Mouse (Mus musculus) limb, embryonic 15.5 days (tissue): ENCODE results near the gene Sh3bp5. TPM values are rescaled to one million over a fixed set of nuclear protein-coding genes. Genes with fewer than 3 reads are reported as not detected.

Source experiments
- ATAC-seq: fragments of 200-750 bp; cut with Nextera tagmentation; 2 replicates; pipeline ENCODE4 v1.8.0; 2017; ENCODE audit warnings: low read depth, moderate TSS enrichment; ENCODE audit not compliant: insufficient number of reproducible peaks, low FRiP score, low TSS enrichment
- H3K27ac ChIP-seq: fragments of 300-500 bp; sonication (generic); 2 replicates; pipeline ENCODE4 v1.5.1; 2015; ENCODE audit warnings: moderate library complexity, mild to moderate bottlenecking, inconsistent platforms
- H3K27me3 ChIP-seq: fragments of 300-500 bp; sonication (generic); 2 replicates; pipeline ENCODE4 v1.6.1; 2015; ENCODE audit warnings: inconsistent platforms
- H3K36me3 ChIP-seq: fragments of 300-500 bp; sonication (generic); 2 replicates; pipeline ENCODE4 v1.6.1; 2015; ENCODE audit warnings: inconsistent platforms
- H3K4me1 ChIP-seq: fragments of 300-500 bp; sonication (generic); 2 replicates; pipeline ENCODE4 v1.6.1; 2015; ENCODE audit warnings: inconsistent platforms
- H3K4me2 ChIP-seq: fragments of 300-500 bp; sonication (generic); 2 replicates; pipeline ENCODE4 v1.6.1; 2015; ENCODE audit warnings: mild to moderate bottlenecking, inconsistent platforms
- H3K4me3 ChIP-seq: fragments of 300-500 bp; sonication (generic); 2 replicates; pipeline ENCODE4 v1.5.1; 2015; ENCODE audit warnings: mild to moderate bottlenecking, inconsistent platforms
- H3K9ac ChIP-seq: fragments of 300-500 bp; sonication (generic); 2 replicates; pipeline ENCODE4 v1.6.1; 2015; ENCODE audit warnings: inconsistent platforms
- H3K9me3 ChIP-seq: fragments of 300-500 bp; sonication (generic); 2 replicates; pipeline ENCODE4 v1.6.1; 2016; ENCODE audit warnings: inconsistent platforms
- WGBS: fragments of 180-500 bp; shearing (Covaris S2); methylation state at CpG from one replicate; pipeline ENCODE4 v1.1.7; 2015; 5-methylcytosine and 5-hydroxymethylcytosine counted together
- polyA plus RNA-seq: library from polyadenylated mRNA; unstranded; fragments of >200 nt; fragmentation: Nextera tagmentation; extraction: Ambion mirVana; gene quantifications from 2 replicates; pipeline ENCODE4 v1.2.1, GENCODE M21; 2015

The Sh3bp5 gene
- polyA plus RNA-seq, 1 experiment from 2014 or later: 34.4 TPM

GRCm38 (mm10) chr14:31431789-31432330 is 4.0 kb downstream of the Sh3bp5 start:
- Histone ChIP-seq H3K27me3 (no peaks in the 10 kb centered on the region), H3K9me3 (no peaks in the 10 kb centered on the region), H3K4me2 (no peak overlapping the region), H3K36me3 (peaks cover 10% of the 10 kb centered on the region), H3K4me3 (no peak overlapping the region), H3K27ac (no peak overlapping the region), H3K4me1 (peaks cover 39% of the 10 kb centered on the region), H3K9ac (no peak overlapping the region)
- no peak for ATAC-seq
- WGBS: 67% methylated on average over 3 of the region's 3 CpGs

- Histone ChIP-seq H3K9me3 (no peaks in the 10 kb centered on the region), H3K4me1 (peaks cover 23% of the 10 kb centered on the region), H3K27ac (peak overlapping the region; percentile 57), H3K27me3 (no peaks in the 10 kb centered on the region), H3K9ac (no peak overlapping the region), H3K4me2 (no peak overlapping the region), H3K4me3 (no peak overlapping the region), H3K36me3 (peaks cover 12% of the 10 kb centered on the region)
- ATAC-seq: no peak
- WGBS: 48% methylated on average over 5 of the region's 5 CpGs
Measured at GRCm38 (mm10) chr14:31429004-31429395, 6.9 kb downstream of the Sh3bp5 start.

- WGBS: 59% methylated on average over 15 of the region's 15 CpGs
- H3K27me3 ChIP-seq: no peaks in the 10 kb centered on the region
- no peak overlapping the region for H3K4me2 ChIP-seq
- H3K27ac ChIP-seq: peak overlapping the region; percentile 57
- H3K36me3 ChIP-seq: peaks cover 12% of the 10 kb centered on the region
- H3K9ac ChIP-seq: no peak overlapping the region
- no peak overlapping the region for H3K4me3 ChIP-seq
- ATAC-seq: no peak
- peaks cover 17% of the 10 kb centered on the region for H3K4me1 ChIP-seq
- H3K9me3 ChIP-seq: no peaks in the 10 kb centered on the region
Measured at GRCm38 (mm10) chr14:31428211-31429003, 7.5 kb downstream of the Sh3bp5 start.

GRCm38 (mm10) chr14:31422961-31423791 is 12.7 kb downstream of the Sh3bp5 start:
- no peak overlapping the region for H3K4me3 ChIP-seq
- no peak for ATAC-seq
- no peak overlapping the region for H3K4me2 ChIP-seq
- H3K9me3 ChIP-seq: no peaks in the 10 kb centered on the region
- 0 out of 2 replicates have a peak overlapping the region, but pooled peaks have one; percentile 27 for H3K27ac ChIP-seq
- 0 out of 2 replicates have a peak, but pooled peaks cover 4% of the 10 kb centered on the region for H3K4me1 ChIP-seq
- 73% methylated on average over 11 of the region's 11 CpGs for WGBS
- no peak overlapping the region for H3K9ac ChIP-seq
- H3K36me3 ChIP-seq: peaks cover 13% of the 10 kb centered on the region
- no peaks in the 10 kb centered on the region for H3K27me3 ChIP-seq

DNA sequence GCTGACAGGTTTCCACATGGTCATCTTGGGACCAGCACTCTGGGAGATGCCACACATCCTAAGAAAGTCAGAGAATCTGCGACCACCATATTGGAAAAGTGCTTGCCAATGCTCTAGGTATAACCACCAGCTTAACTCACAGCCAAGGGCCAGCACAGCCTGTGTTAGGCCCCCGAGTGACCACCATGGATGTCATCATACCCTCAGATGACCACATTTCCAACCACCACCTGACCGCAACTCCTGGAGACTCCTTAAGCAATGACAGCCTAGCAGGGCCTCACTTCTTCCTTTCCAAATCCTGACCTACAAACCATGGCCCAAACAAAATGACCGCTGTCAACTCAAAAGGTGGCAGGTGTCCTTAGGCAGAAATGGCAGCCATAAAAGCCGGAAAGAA is 13.5 kb downstream of the Sh3bp5 start:
- Histone ChIP-seq H3K9ac (no peak overlapping the region), H3K36me3 (peaks cover 8% of the 10 kb centered on the region; the same call in 1 of the 2 replicates), H3K4me3 (no peak overlapping the region), H3K4me2 (no peak overlapping the region), H3K27ac (peak overlapping the region; percentile 27; the same call in 1 of the 2 replicates), H3K4me1 (peaks cover 3% of the 10 kb centered on the region; the same call in 1 of the 2 replicates), H3K9me3 (no peaks in the 10 kb centered on the region), H3K27me3 (no peaks in the 10 kb centered on the region)
- WGBS: 95% methylated on average over 5 of the region's 5 CpGs
- ATAC-seq: no peak

GRCm38 (mm10) chr14:31421509-31422295 is 14.2 kb downstream of the Sh3bp5 start:
- Histone ChIP-seq H3K9ac (no peak overlapping the region), H3K27me3 (no peaks in the 10 kb centered on the region), H3K27ac (no peak overlapping the region), H3K4me2 (no peak overlapping the region), H3K4me1 (peaks cover 8% of the 10 kb centered on the region; the same call in 1 of the 2 replicates), H3K4me3 (no peak overlapping the region), H3K36me3 (peaks cover 3% of the 10 kb centered on the region; the same call in 1 of the 2 replicates), H3K9me3 (no peaks in the 10 kb centered on the region)
- no peak for ATAC-seq
- 87% methylated on average over 18 of the region's 18 CpGs for WGBS

- Histone ChIP-seq H3K4me3 (no peak overlapping the region), H3K4me1 (peaks cover 8% of the 10 kb centered on the region; the same call in 1 of the 2 replicates), H3K36me3 (0 out of 2 replicates have a peak, but pooled peaks cover 3% of the 10 kb centered on the region), H3K9me3 (no peaks in the 10 kb centered on the region), H3K27me3 (no peaks in the 10 kb centered on the region), H3K4me2 (no peak overlapping the region), H3K27ac (no peak overlapping the region), H3K9ac (no peak overlapping the region)
- no peak for ATAC-seq
- WGBS: 70% methylated on average over 7 of the region's 7 CpGs
Measured at GRCm38 (mm10) chr14:31420985-31421384, 14.9 kb downstream of the Sh3bp5 start.

GRCm38 (mm10) chr14:31420562-31420961 is 15.3 kb downstream of the Sh3bp5 start:
- 76% methylated on average over 7 of the region's 7 CpGs for WGBS
- Histone ChIP-seq H3K36me3 (0 out of 2 replicates have a peak, but pooled peaks cover 3% of the 10 kb centered on the region), H3K9me3 (no peaks in the 10 kb centered on the region), H3K27me3 (no peaks in the 10 kb centered on the region), H3K4me3 (no peak overlapping the region), H3K4me1 (peaks cover 8% of the 10 kb centered on the region; the same call in 1 of the 2 replicates), H3K9ac (no peak overlapping the region), H3K27ac (no peak overlapping the region), H3K4me2 (no peak overlapping the region)
- ATAC-seq: no peak

- Histone ChIP-seq H3K9me3 (no peaks in the 10 kb centered on the region), H3K4me1 (peaks cover 10% of the 10 kb centered on the region), H3K9ac (no peak overlapping the region), H3K27me3 (no peaks in the 10 kb centered on the region), H3K4me3 (no peak overlapping the region), H3K36me3 (0 out of 2 replicates have a peak, but pooled peaks cover 3% of the 10 kb centered on the region), H3K27ac (no peak overlapping the region), H3K4me2 (no peak overlapping the region)
- no peak for ATAC-seq
- 88% methylated on average over 8 of the region's 8 CpGs for WGBS
Measured at GRCm38 (mm10) chr14:31420135-31420534, 15.7 kb downstream of the Sh3bp5 start.

GRCm38 (mm10) chr14:31419279-31419678 is 16.6 kb downstream of the Sh3bp5 start:
- no peak overlapping the region for H3K9ac ChIP-seq
- H3K4me1 ChIP-seq: peaks cover 19% of the 10 kb centered on the region
- H3K4me2 ChIP-seq: no peak overlapping the region
- H3K4me3 ChIP-seq: no peak overlapping the region
- H3K27me3 ChIP-seq: no peaks in the 10 kb centered on the region
- 0 out of 2 replicates have a peak, but pooled peaks cover 3% of the 10 kb centered on the region for H3K36me3 ChIP-seq
- no peak for ATAC-seq
- no peak overlapping the region for H3K27ac ChIP-seq
- H3K9me3 ChIP-seq: no peaks in the 10 kb centered on the region
- 55% methylated on average over 4 of the region's 4 CpGs for WGBS
